ENCODE assay signal across 9 mouse cellular contexts in the genomic region with DNA sequence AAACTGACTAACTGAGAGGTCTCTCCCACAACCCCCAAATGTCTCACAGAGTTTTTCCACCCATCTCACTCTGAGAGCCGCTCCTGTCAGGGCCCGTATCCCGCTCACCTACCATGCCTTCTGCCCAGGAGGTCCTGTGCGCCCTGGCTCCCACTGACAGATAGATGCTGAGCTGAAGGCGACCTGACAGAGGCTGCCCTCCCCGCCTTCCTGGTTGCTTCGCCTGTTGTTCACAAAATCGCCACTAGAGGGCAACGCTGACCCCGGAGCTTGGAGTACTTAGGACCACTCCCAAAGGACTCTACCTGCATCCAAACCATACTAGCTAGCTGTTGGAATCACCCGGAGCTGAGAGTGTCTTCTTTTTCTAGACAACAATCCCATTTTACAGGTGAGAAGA. TPM values are rescaled to one million over a fixed set of nuclear protein-coding genes. Genes with fewer than 3 reads are reported as not detected.
A peak's percentile ranks its signal among the peaks of the same experiment; 100 is the strongest.
DNase-seq lines count a peak whose midpoint lies in the region; ATAC-seq and TF ChIP-seq lines count a peak whose summit lies in the region.
"Had no signal": no experiment of that assay in that cellular context is flagged by ENCODE, and none has a peak within 500 bp of the region (broad histone marks: within the 10 kb centered on the region; RNA-seq: fewer than 3 reads in every experiment).

No protein-coding gene starts in this region.

- peaks cover 0 to 9% of the 10 kb centered on the region in 2 experiments; a peak in 2 of 4 replicates for H3K4me1 ChIP-seq in ES-E14 (ENCODE audit: control insufficient read depth in 2 of 2, insufficient read depth in 2 of 2, low read length in 2 of 2, poor library complexity in 1 of 2)
- H3K4me1 ChIP-seq in megakaryocyte, embryonic 14.5 days: peaks cover 70% of the 10 kb centered on the region

- no peak overlapping the region for H3K4me3 ChIP-seq in ES-E14 (ENCODE audit: insufficient read depth in 1 of 2, low read depth in 1 of 2, low read length in 2 of 2, poor library complexity in 1 of 2, severe bottlenecking in 1 of 2)
- no peak overlapping the region for H3K4me3 ChIP-seq in layer of hippocampus, adult 2 months
- H3K4me3 ChIP-seq in megakaryocyte, embryonic 14.5 days (replicated peaks): peak overlapping the region; percentile 85

- no peak overlapping the region for H3K27ac ChIP-seq in ES-E14 (ENCODE audit: insufficient read depth, low read depth, low read length, poor library complexity, severe bottlenecking)
- no peak overlapping the region for H3K27ac ChIP-seq in layer of hippocampus, adult 2 months

- no peaks in the 10 kb centered on the region for H3K36me3 ChIP-seq in ES-E14 (ENCODE audit: control insufficient read depth, insufficient read depth, low read length, poor library complexity, severe bottlenecking)
- no peaks in the 10 kb centered on the region for H3K36me3 ChIP-seq in megakaryocyte, embryonic 14.5 days (replicated peaks; ENCODE audit: low read length)

- DNase-seq in ES-E14 (ENCODE audit: low read depth, low spot score): peak; percentile 76
- DNase-seq in brain, adult 2 months (ENCODE audit: low read depth, low spot score): peak; percentile 74
- peak; percentile 86 for DNase-seq in heart, postnatal 4 days
- peak in 1 of 2 experiments; percentile 80 for DNase-seq in layer of hippocampus, adult 2 months (ENCODE audit: low spot score in 2 of 2)
- peak; percentile 70 to 79 for DNase-seq in right cerebral cortex, adult 2 months (ENCODE audit: low spot score in 2 of 2)
- DNase-seq in urinary bladder, postnatal 36 days (ENCODE audit: low spot score in 2 of 2): peak; percentile 40 to 62

- no peak overlapping the region for H3K9ac ChIP-seq in ES-E14 (ENCODE audit: insufficient read depth, low read depth, low read length, poor library complexity, severe bottlenecking)

- no peaks in the 10 kb centered on the region for H3K9me3 ChIP-seq in ES-E14 (ENCODE audit: control insufficient read depth, insufficient read depth, low read depth, low read length)
- H3K9me3 ChIP-seq in megakaryocyte, embryonic 14.5 days: no peaks in the 10 kb centered on the region

- peaks cover 3% of the 10 kb centered on the region for H3K27me3 ChIP-seq in megakaryocyte, embryonic 14.5 days (replicated peaks)

- peak; percentile 68 for ATAC-seq in erythroblast, adult 5-6 weeks (replicated peaks; ENCODE audit: low FRiP score, poor library complexity, severe bottlenecking)

- in situ Hi-C loops in ES-E14 (cut with MboI; ENCODE audit: low sequenced_read_pairs in 2 of 2, unreplicated experiment in 2 of 2): no loop called here

- peak; percentile 96 for TF ChIP-seq CTCF in layer of hippocampus, adult 2 months (conservative IDR thresholded peaks at IDR 0.05)

TF ChIP-seq in ES-E14, 5 proteins besides CTCF, POLR2A, EP300 and RAD21:
- TF ChIP-seq HCFC1 (IDR thresholded peaks at IDR 0.05; ENCODE audit: borderline replicate concordance, insufficient read depth, low read length): no peak
- no peak for TF ChIP-seq ZNF384 (IDR thresholded peaks at IDR 0.05; ENCODE audit: low read depth, low read length)
- TF ChIP-seq MAFK (IDR thresholded peaks at IDR 0.05; ENCODE audit: insufficient read depth, low read depth, low read length): no peak
- TF ChIP-seq ZC3H11A (IDR thresholded peaks at IDR 0.05; ENCODE audit: borderline replicate concordance, low read depth, low read length): no peak
- TF ChIP-seq CHD2 (IDR thresholded peaks at IDR 0.05; ENCODE audit: low read depth, low read length): no peak
TF ChIP-seq in ES-E14: peak in this region for 0.

RNA-seq across cellular contexts. Expression of a gene that starts 30.0 kb away (rescaled TPM):
- total RNA-seq in ES-E14 (2012; rRNA removed): 496 and 529 TPM in 2 replicates
- total RNA-seq in erythroblast, adult 5-6 weeks (2015; ENCODE audit: low replicate concordance): 120 and 123 TPM in 2 replicates
- total RNA-seq in erythroblast, adult 5-6 weeks (2017; ENCODE audit: low replicate concordance): 80.3 and 144 TPM in 2 replicates
- total RNA-seq in heart, postnatal 4 days (2021): 100 to 1,000 TPM; 203 to 206 TPM
- total RNA-seq in layer of hippocampus, adult 2 months (2021): 100 to 1,000 TPM; 140 to 145 TPM
- 70.4 and 932 TPM in 2 replicates for polyA plus RNA-seq in megakaryocyte, embryonic 14.5 days (2012; ENCODE audit: insufficient read depth, low replicate concordance)

RNA-seq across cellular contexts. Expression of a gene that starts 36.8 kb away (rescaled TPM):
- 0.18 TPM in 1 of 2 replicates, not detected in the other for total RNA-seq in ES-E14 (2012; rRNA removed)
- not detected in 2 replicates for total RNA-seq in erythroblast, adult 5-6 weeks (2015; ENCODE audit: low replicate concordance)
- not detected in 2 replicates for total RNA-seq in erythroblast, adult 5-6 weeks (2017; ENCODE audit: low replicate concordance)
- total RNA-seq in heart, postnatal 4 days (2021): not detected
- total RNA-seq in layer of hippocampus, adult 2 months (2021): not detected
- 2.4 TPM in 1 of 2 replicates, not detected in the other for polyA plus RNA-seq in megakaryocyte, embryonic 14.5 days (2012; ENCODE audit: insufficient read depth, low replicate concordance)

RNA-seq across cellular contexts. Expression of a gene that starts 36.9 kb away (rescaled TPM):
- total RNA-seq in ES-E14 (2012; rRNA removed): 0.11 TPM in 1 of 2 replicates, not detected in the other
- total RNA-seq in erythroblast, adult 5-6 weeks (2015; ENCODE audit: low replicate concordance): not detected in 2 replicates
- not detected in 2 replicates for total RNA-seq in erythroblast, adult 5-6 weeks (2017; ENCODE audit: low replicate concordance)
- not detected for total RNA-seq in heart, postnatal 4 days (2021)
- total RNA-seq in layer of hippocampus, adult 2 months (2021): not detected
- not detected in 2 replicates for polyA plus RNA-seq in megakaryocyte, embryonic 14.5 days (2012; ENCODE audit: insufficient read depth, low replicate concordance)
- total RNA-seq: left cerebral cortex, adult 8-10 months had no signal
